Mouse (Mus musculus): ENCODE data around the gene Nxph1. TPM values are rescaled to one million over a fixed set of nuclear protein-coding genes. Genes with fewer than 3 reads are reported as not detected.

The Nxph1 gene
- 27.9 and 28.7 TPM in 2 replicates for polyA plus RNA-seq (2012; rRNA removed)

GRCm38 (mm10) chr6:8948131-8948470 lies at the start of gene Nxph1:
Nxph1 (plus strand) TSS chr6:8948431.

Other genes starting within 250 kb of the Nxph1 start
- 17.3 and 18.1 TPM in 2 replicates for gene Ica1, start 169.9 kb upstream of the Nxph1 start, polyA plus RNA-seq (2012; rRNA removed)